Mouse (Mus musculus): Measurements from ENCODE around the gene Zmiz1.
A peak's percentile ranks its signal among the peaks of the same experiment; 100 is the strongest.

Zmiz1 gene

GRCm38 (mm10) chr14:25535583-25535943 lies 76.6 kb downstream of the Zmiz1 start:
- no peak for DNase-seq (ENCODE audit: low read depth)

GRCm38 (mm10) chr14:25536476-25536875 lies 77.5 kb downstream of the Zmiz1 start:
- no peak for DNase-seq (ENCODE audit: low read depth)

DNA sequence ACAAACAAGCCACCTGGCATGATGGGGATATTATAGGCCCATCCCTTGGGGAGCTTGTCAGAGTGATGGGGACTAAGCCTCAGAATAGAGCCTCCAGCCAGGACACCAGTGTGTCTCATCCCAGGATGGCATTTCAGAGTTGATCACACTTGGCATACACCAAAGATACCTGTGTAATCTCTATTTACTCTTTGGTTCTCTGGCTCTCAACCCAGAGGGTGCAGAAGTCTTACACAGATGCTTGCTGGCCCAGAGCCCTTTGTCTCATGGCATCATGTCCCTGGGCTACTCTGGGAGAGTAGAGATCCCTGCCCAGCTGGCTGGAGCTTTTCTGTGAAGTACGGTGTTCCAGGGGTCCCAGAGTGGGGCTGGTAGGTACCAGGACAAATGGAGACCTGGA lies 78.4 kb downstream of the Zmiz1 start:
- DNase-seq (ENCODE audit: low read depth) = no peak

GRCm38 (mm10) chr14:25538522-25538921 lies 79.5 kb downstream of the Zmiz1 start:
- DNase-seq (ENCODE audit: low read depth) = no peak

DNA sequence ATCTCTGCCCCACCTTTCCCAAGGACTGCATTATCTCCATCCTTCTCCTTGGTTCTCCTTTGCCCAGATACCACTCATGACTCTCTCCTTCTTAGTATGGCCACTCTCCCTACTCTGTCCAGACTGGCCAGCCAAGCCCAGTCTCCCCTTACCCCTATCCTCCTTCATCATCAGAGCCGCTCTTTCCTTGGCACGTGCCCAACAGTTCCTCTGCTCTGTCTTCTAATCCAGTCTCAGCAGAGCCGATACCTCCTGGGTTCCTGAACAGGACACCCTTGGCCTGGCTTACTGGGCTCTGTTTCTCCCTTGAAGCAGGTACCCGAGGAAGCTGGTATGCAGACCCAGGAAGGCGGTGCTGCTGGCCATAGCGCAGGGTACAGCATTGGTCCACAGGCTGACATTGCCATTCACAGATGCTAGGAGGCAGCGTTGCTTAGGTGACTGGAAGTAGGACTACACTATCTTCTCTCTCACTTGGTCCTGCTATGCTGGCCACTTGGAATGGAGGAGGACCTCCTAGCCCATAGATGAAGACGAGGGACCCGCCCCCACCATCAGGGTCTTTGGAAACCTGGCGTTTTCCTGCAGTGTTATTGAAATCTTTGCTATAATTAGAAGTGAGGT lies 80.6 kb downstream of the Zmiz1 start:
- DNase-seq (ENCODE audit: low read depth) = no peak

GRCm38 (mm10) chr14:25540172-25540571 lies 81.2 kb downstream of the Zmiz1 start:
- DNase-seq (ENCODE audit: low read depth) = no peak

GRCm38 (mm10) chr14:25541213-25541612 lies 82.2 kb downstream of the Zmiz1 start:
- DNase-seq (ENCODE audit: low read depth) = no peak

- peak; percentile 44 for DNase-seq (ENCODE audit: low read depth)
These were observed 84.1 kb downstream of the Zmiz1 start for GRCm38 (mm10) chr14:25543098-25543497.

- DNase-seq (ENCODE audit: low read depth) = no peak
These were observed 84.9 kb downstream of the Zmiz1 start for GRCm38 (mm10) chr14:25543927-25544326.

DNA sequence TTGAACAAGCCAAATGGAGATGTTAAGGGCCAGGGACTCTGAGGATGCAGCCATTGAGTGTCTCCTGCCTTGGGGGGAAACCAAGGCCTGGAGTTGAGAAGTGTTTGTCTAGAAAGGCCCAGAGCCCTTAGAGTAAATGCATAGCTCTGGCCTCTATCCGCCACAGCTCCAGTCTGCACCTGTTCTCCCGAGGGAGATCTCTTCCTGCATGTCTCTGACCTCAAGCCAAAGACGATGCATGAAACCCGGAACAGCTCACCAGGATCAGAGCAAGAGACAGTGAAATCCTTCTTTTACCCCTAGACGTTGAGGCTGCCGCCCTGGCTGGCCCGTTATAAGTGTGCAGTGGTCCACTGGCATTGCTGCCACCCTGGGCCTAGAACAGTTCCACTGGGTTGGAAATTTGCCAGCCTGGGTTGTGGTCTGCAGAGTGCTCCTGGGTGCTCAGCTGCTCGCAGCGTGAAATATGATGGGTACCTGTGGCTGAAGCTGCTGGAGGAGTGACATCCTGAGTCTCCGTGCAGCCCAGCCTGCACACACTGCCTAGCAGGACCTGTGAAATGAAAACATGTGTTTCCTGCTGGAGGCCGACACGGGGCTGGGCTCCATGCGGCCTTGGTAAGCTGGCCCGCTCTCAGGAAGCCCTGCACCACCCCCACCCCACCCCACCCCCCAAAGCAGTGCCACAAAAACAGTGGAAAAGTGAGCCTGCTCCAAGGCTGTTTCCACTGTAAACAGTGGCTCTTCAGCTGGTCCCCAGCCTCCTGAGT lies 88.1 kb downstream of the Zmiz1 start:
- no peak for DNase-seq (ENCODE audit: low read depth)

DNA sequence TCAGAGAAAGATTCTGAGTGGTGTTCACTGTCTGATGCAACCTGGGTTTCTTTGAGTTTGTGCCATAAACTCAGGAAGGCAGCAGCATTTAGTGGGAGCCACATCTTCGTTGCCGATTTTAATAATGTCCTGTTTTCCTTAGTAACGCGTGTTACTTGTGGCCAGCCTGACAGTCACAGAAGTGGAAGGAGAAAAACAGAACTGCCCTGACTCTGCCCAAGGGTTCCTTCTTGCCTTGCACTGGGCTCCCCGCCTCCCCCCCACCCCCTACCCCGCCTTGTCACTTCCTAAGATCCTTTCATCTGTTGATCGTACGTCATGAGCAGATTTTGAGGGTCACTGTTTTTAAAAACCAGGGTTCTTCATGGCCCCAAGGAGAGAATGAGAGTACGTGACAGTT lies 88.9 kb downstream of the Zmiz1 start:
- no peak for DNase-seq (ENCODE audit: low read depth)

DNA sequence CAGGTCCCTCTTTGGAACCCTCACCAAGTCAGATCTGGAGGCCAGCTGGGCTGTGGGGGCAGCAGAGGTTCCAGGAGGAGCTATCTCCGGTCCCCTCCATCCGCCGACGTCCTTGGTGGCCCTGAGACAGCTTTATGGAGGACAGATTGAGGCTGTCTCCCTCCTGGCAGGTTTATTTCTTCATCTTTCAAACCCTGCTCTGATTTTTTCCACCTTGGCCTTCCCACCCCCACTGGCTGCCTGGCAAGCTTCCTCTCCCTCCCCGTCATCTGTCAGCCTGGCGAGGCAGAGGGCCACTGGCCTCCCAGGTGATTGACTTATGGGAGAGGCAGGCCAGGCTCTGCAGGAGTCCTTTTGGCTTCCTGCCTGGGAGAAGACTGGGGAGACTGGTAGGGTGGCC lies 89.7 kb downstream of the Zmiz1 start:
- DNase-seq (ENCODE audit: low read depth) = no peak

DNA sequence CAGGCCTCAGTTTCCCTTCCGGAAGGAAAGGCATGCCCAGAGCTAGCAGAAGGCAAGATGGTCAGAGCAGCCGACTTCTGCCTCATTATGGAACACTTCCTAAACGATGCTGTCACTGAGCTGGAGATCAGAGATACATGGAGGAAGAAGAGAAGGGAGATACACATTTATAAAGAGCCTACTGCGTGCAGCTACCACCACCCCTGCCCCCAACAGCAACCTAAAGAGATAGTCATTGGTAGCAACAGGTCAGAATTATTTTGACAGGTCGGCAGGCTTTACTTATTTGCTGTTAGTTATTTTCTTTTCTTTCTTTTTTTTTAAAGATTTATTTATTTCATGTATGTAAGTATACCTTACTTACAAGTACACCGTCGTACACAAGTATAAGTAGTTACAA lies 90.1 kb downstream of the Zmiz1 start:
- DNase-seq (ENCODE audit: low read depth) = no peak

DNA sequence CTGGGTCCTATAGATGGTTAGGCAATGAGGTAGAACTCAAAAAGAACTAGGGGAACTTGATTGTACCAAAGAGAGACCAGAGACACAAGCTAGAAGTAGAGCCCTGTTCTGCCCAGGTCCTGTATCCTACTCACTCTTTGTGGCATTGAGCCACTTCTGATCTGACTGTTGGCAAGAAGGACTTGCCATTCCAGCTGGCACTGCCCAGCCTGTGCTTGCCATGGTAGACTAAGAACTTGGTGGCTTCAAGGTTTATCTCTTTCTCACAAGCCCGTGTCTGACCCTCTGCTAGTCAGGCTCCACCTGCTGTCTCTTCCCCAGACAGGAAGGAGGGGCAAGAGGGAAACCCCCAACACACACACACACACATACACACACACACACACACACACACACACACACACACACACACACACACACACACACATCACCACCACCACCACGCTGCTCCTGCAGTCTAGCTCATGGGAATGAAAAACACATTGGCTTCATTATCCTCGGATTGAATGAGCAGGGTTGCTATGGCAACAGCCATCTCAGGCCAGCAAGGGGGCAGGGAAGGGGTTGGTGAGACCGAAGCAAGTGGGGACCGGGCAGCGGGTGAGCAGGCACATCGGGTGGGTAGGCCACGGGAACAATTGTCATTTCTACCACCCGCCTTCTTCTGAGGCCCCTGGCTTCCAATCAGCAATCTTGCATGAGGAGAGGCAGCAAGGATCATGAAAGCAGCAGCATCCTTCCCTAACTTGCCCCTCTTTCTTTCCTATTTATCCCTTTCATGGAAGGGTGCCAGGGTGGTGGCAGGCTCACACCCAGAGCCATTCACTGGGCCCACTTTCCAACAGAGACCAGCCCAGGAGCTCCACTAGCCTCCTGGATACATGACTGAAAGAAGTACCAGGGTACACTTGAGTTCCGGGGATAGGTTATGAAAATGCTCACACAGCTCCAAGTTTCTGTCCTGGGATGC lies 91.2 kb downstream of the Zmiz1 start:
- no peak for DNase-seq (ENCODE audit: low read depth)

- DNase-seq (ENCODE audit: low read depth) = peak; percentile 53
These were observed 92.7 kb downstream of the Zmiz1 start for GRCm38 (mm10) chr14:25551731-25552130.

DNA sequence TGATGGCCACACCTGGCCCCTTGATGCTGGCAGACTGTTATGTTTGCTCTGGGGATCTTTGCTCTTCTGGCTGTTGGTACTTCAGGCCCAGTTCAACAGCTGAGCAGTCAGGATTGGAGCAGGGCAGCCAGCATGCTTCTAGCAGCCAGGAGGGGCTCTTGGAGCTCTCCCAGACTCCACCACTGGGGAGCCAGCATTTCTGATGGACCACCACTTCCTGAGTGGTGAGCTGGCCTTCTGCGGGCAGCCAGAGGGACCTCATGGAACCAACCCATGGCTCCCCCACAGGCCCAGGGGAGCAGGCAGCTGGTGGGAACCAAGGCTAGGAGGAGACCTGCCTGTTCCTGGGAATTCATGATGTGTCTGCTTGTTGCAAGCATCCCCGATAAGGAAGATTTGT lies 94.4 kb downstream of the Zmiz1 start:
- no peak for DNase-seq (ENCODE audit: low read depth)

- DNase-seq (ENCODE audit: low read depth) = no peak
These were observed 95.8 kb downstream of the Zmiz1 start for GRCm38 (mm10) chr14:25554781-25555180.

DNA sequence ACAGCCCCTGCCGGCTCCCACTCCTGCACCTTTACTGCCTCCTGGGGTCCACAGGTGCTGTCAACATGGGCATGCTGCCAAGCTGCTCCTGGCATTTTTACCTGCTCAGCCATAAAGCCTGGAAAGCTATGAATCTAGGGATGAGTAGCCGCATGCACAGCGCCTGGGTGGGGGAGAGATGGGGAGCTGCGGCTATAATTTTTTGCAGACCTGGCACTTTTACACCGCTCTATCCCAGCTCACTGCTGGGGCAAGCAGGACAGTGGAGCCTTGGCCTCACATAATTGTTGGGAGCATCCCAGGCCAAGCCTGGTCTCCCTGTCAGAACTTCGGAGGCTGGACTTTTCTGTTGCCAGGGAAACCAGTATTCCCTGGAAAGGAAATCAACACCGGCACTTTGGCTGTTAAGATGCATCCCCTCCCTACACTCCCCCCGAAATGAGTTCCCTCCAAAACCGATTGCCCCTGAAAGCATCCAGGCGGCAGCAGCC lies 96.4 kb downstream of the Zmiz1 start:
- DNase-seq (ENCODE audit: low read depth) = no peak

GRCm38 (mm10) chr14:25555848-25556247 lies 96.9 kb downstream of the Zmiz1 start:
- no peak for DNase-seq (ENCODE audit: low read depth)

GRCm38 (mm10) chr14:25557014-25557413 lies 98.0 kb downstream of the Zmiz1 start:
- DNase-seq (ENCODE audit: low read depth) = no peak

GRCm38 (mm10) chr14:25558479-25558878 lies 99.5 kb downstream of the Zmiz1 start:
- no peak for DNase-seq (ENCODE audit: low read depth)

DNA sequence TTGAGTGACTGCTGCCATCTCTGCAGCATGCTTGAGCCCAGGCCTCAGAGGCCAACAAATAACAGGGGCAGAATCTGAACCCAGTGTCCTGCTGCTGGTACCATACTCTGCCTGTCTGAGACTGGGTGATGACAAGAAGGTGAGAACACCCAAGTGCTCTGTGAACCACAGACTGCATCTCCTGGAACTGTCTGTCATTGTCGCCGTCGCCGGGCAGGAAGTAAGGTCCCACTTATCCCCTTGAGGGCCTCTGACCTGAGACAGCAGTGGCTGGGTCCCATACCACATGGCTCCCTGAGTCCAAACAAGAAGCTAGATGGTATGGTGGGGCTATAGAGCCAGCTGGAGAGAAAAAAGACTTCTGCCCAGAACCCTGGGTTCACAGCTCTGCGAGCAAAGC lies 100.9 kb downstream of the Zmiz1 start:
- DNase-seq (ENCODE audit: low read depth) = no peak

DNA sequence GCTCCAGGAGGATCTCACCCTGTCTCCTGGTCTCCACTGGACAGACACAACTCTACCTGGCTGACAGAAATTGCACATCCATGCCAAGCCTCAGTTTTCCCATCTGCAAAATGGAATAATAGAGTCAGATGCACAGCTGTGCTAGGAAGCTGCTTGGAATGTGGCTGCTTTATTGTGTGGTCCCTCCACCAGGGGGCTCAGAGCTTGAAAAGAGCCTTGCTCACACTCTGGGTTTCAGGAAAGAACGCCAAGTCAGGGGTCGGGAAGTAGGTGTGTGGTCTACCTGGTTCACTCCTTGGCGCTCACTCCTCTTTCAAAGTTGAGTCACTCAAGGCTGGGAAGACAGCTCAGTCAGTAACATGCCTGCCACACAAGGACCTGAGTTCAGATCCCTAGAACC lies 101.9 kb downstream of the Zmiz1 start:
- DNase-seq (ENCODE audit: low read depth) = peak; percentile 22

Data from NIH3T3 (cell line).